Mouse (Mus musculus) T-helper 1 cell (primary cell): ENCODE data around the gene Gm28042.

Source experiments
- in situ Hi-C: fragments of 300-600 bp; cut with MboI, MseI; formaldehyde crosslinking; loops from one replicate; pipeline ENCODE4 v1.15.1; 2025; ENCODE audit warnings: high pct_unique_total_duplicates

Gene Gm28042

GRCm38 (mm10) chr2:120011462-120012200 lies 15.7 kb upstream of the Gm28042 start:
- in situ Hi-C loops, result no loop called here

GRCm38 (mm10) chr2:120012924-120013323 lies 14.4 kb upstream of the Gm28042 start:
- in situ Hi-C loops, result no loop called here

GRCm38 (mm10) chr2:120013831-120014486 lies 13.3 kb upstream of the Gm28042 start:
- in situ Hi-C loops, result no loop called here

GRCm38 (mm10) chr2:120015882-120016281 lies 11.4 kb upstream of the Gm28042 start:
- in situ Hi-C loops, result loop anchor here (5.0 kb wide), 1 partner anchor 44 kb away; the partner anchor contains the start of gene Mapkbp1

- in situ Hi-C loops, result loop anchor here (5.0 kb wide), 1 partner anchor 45 kb away; the partner anchor contains the start of gene Mapkbp1
Measured at GRCm38 (mm10) chr2:120017599-120017998, 9.7 kb upstream of the Gm28042 start.

- in situ Hi-C loops, result no loop called here
Measured at GRCm38 (mm10) chr2:120024337-120024736, 3.0 kb upstream of the Gm28042 start.

- in situ Hi-C loops, result no loop called here
Measured at GRCm38 (mm10) chr2:120027950-120028331, 648 bp downstream of the Gm28042 start.

- in situ Hi-C loops, result no loop called here
Measured at GRCm38 (mm10) chr2:120030380-120030779, 3.1 kb downstream of the Gm28042 start.

GRCm38 (mm10) chr2:120032726-120033467 lies 5.6 kb downstream of the Gm28042 start, which contains the start of gene Pla2g4b:
Pla2g4b (plus strand) TSS chr2:120033417.
- in situ Hi-C loops, result no loop called here

- in situ Hi-C loops, result no loop called here
Measured at GRCm38 (mm10) chr2:120033726-120034125, 6.4 kb downstream of the Gm28042 start.

- in situ Hi-C loops, result no loop called here
Measured at GRCm38 (mm10) chr2:120037744-120038143, 10.5 kb downstream of the Gm28042 start.

GRCm38 (mm10) chr2:120040991-120041390 lies 13.7 kb downstream of the Gm28042 start:
- in situ Hi-C loops, result no loop called here

- in situ Hi-C loops, result no loop called here
Measured at GRCm38 (mm10) chr2:120044101-120044603, 16.9 kb downstream of the Gm28042 start.

- in situ Hi-C loops, result no loop called here
Measured at GRCm38 (mm10) chr2:120044676-120045075, 17.4 kb downstream of the Gm28042 start.

GRCm38 (mm10) chr2:120046486-120047310 lies 19.4 kb downstream of the Gm28042 start:
- in situ Hi-C loops, result no loop called here

- in situ Hi-C loops, result no loop called here
Measured at GRCm38 (mm10) chr2:120048173-120048572, 20.9 kb downstream of the Gm28042 start.

GRCm38 (mm10) chr2:120049632-120050274 lies 22.5 kb downstream of the Gm28042 start:
- in situ Hi-C loops, result no loop called here

- in situ Hi-C loops, result no loop called here
Measured at GRCm38 (mm10) chr2:120051405-120051804, 24.1 kb downstream of the Gm28042 start.

- in situ Hi-C loops, result no loop called here
Measured at GRCm38 (mm10) chr2:120054771-120055552, 27.7 kb downstream of the Gm28042 start.

- in situ Hi-C loops, result no loop called here
Measured at GRCm38 (mm10) chr2:120055923-120056322, 28.6 kb downstream of the Gm28042 start.
